Mouse (Mus musculus): ENCODE measurements around the gene Bdkrb2. TPM values are rescaled to one million over a fixed set of nuclear protein-coding genes. Genes with fewer than 3 reads are reported as not detected.

Gene Bdkrb2
- polyA plus RNA-seq, 1 experiment = not detected

DNA sequence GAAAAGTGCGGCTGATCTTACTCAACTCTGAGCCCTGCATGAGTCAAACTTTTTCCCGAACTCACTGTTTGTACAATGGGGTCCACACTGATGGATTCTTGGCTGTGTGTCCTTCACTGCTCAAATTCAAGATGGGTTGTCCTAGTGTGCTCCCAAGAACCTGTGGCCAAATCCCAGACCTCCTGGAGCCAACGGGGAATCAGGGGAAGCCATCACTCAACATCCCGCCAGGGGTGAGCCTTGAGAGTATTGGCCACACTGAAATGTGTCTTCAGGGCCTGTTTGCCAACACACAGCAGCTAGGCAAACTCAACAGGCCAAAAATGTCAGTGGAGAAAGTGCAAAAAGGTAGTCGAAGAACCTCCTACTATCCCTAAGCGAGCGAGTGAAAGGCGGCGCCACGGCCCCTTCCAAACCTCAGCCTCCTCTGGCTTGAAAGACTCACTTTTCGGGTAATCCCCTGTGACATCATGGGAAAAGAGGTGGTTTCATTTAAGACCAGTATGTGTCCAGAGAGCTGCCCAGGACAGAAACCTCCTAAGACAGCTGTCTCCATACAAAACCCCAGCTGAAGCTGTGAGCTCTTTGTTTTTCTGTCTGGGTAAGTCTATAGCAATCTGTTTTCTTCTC lies 39.7 kb downstream of the Bdkrb2 start, which contains the start of gene Bdkrb1:
Gene Bdkrb1 (plus strand): TSS at position 505 of the 630 bp plus-strand sequence.
- Histone ChIP-seq H3K4me3 (replicated peaks) (no peak within 1 kb of the TSS), H3K9me3 (peaks cover 13% of the 10 kb centered on the region; the same call in 1 of the 2 replicates), H3K27me3 (replicated peaks) (peaks cover 14% of the 10 kb centered on the region), H3K4me1 (no peaks in the 10 kb centered on the region), H3K36me3 (replicated peaks; ENCODE audit: low read length) (no peaks in the 10 kb centered on the region)
- TF ChIP-seq FLI1 (IDR thresholded peaks at IDR 0.05; ENCODE audit: low read length) (no peak), GATA1 (IDR thresholded peaks at IDR 0.05; ENCODE audit: borderline replicate concordance, low read length) (no peak)

- H3K4me3 ChIP-seq (replicated peaks) = no peak overlapping the region
- peaks cover 12% of the 10 kb centered on the region for H3K36me3 ChIP-seq (replicated peaks; ENCODE audit: low read length)
- no peaks in the 10 kb centered on the region for H3K4me1 ChIP-seq
- TF ChIP-seq FLI1 (IDR thresholded peaks at IDR 0.05; ENCODE audit: low read length) = no peak
- no peak for TF ChIP-seq GATA1 (IDR thresholded peaks at IDR 0.05; ENCODE audit: borderline replicate concordance, low read length)
- peaks cover 10% of the 10 kb centered on the region for H3K27me3 ChIP-seq (replicated peaks)
- peaks cover 13% of the 10 kb centered on the region; the same call in 1 of the 2 replicates for H3K9me3 ChIP-seq
Observed at GRCm38 (mm10) chr12:105603904-105604303, 40.9 kb downstream of the Bdkrb2 start.

DNA sequence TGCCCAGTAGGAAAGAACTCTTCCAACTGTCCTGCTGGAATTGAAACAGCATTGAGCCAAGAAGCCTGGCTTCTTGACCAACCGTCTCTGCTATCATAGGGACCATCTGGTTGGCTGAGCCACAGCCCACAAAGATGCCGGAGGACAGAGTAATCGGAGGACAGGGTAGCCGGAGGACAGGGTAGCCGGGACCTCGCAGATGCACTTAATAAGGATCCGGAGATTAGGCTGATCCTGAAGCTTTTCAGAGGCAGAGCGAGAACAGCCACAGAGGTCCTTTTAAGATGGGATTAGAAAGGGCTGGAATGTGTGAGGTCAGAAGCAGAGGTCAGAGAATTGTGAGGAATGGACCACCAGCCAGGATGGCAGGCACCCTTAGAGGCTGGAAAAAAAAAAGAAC lies 42.2 kb downstream of the Bdkrb2 start:
- TF ChIP-seq GATA1 (IDR thresholded peaks at IDR 0.05; ENCODE audit: borderline replicate concordance, low read length) (no peak), FLI1 (IDR thresholded peaks at IDR 0.05; ENCODE audit: low read length) (no peak)
- H3K4me3 ChIP-seq (replicated peaks) = no peak overlapping the region

DNA sequence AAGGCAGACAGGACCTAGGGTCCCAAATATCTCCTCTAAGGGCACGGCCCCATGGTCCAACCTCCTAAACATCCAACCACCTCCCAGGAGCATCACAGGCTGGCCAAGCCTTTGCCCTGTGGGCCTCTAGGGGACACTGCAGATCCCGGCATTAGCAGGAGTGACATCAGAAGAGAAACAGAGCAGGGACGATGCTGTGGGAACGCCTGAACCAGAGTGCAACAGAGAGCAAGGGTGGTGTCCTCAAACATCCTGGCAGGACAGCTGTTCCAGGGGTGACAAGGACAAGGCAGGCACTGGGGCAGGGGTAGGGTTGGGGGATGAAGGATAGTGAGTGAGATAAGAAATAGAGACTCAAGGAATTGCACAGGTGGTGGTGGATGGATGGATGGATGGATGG lies 43.9 kb downstream of the Bdkrb2 start:
- Histone ChIP-seq H3K27me3 (replicated peaks) (peaks cover 2% of the 10 kb centered on the region), H3K4me1 (peaks cover 3% of the 10 kb centered on the region; the same call in 1 of the 2 replicates), H3K36me3 (replicated peaks; ENCODE audit: low read length) (peaks cover 38% of the 10 kb centered on the region), H3K9me3 (peaks cover 9% of the 10 kb centered on the region; the same call in 1 of the 2 replicates), H3K4me3 (replicated peaks) (no peak overlapping the region)
- TF ChIP-seq GATA1 (IDR thresholded peaks at IDR 0.05; ENCODE audit: borderline replicate concordance, low read length) (no peak), FLI1 (IDR thresholded peaks at IDR 0.05; ENCODE audit: low read length) (no peak)

More for the DNA sequence above, 42.2 kb downstream of the Bdkrb2 start:
- H3K9me3 ChIP-seq = peaks cover 13% of the 10 kb centered on the region; the same call in 1 of the 2 replicates
- peaks cover 25% of the 10 kb centered on the region for H3K36me3 ChIP-seq (replicated peaks; ENCODE audit: low read length)
- H3K4me1 ChIP-seq = no peaks in the 10 kb centered on the region
- H3K27me3 ChIP-seq (replicated peaks) = peaks cover 5% of the 10 kb centered on the region

DNA sequence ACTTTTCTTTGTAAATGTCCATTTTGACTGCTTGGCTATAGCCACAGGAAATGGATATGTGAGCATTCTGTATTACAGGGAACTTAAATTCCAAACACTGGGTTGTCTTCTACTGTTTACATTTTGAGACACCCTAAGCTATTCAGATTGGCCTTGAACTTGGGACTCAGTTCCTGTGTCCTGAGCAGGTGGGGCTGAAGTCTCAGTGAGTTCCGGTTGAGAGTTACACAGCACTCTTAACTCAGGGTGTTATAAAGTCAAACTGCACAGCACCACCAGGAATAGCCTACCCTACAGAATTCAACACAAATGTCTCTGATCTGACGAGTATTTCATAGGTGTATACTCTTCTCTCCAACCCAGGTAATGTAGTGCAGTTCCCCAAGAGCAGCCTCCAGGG lies 48.0 kb downstream of the Bdkrb2 start:
- Histone ChIP-seq H3K4me1 (peaks cover 3% of the 10 kb centered on the region; the same call in 1 of the 2 replicates), H3K4me3 (replicated peaks) (no peak overlapping the region), H3K36me3 (replicated peaks; ENCODE audit: low read length) (peaks cover 79% of the 10 kb centered on the region), H3K27me3 (replicated peaks) (no peaks in the 10 kb centered on the region), H3K9me3 (no peaks in the 10 kb centered on the region)
- TF ChIP-seq GATA1 (IDR thresholded peaks at IDR 0.05; ENCODE audit: borderline replicate concordance, low read length) (no peak), FLI1 (IDR thresholded peaks at IDR 0.05; ENCODE audit: low read length) (no peak)

- H3K4me1 ChIP-seq = peaks cover 3% of the 10 kb centered on the region; the same call in 1 of the 2 replicates
- H3K36me3 ChIP-seq (replicated peaks; ENCODE audit: low read length) = peaks cover 86% of the 10 kb centered on the region
- no peaks in the 10 kb centered on the region for H3K27me3 ChIP-seq (replicated peaks)
- TF ChIP-seq GATA1 (IDR thresholded peaks at IDR 0.05; ENCODE audit: borderline replicate concordance, low read length) = no peak
- no peak for TF ChIP-seq FLI1 (IDR thresholded peaks at IDR 0.05; ENCODE audit: low read length)
- H3K4me3 ChIP-seq (replicated peaks) = no peak overlapping the region
- H3K9me3 ChIP-seq = no peaks in the 10 kb centered on the region
Observed at GRCm38 (mm10) chr12:105611748-105612147, 48.7 kb downstream of the Bdkrb2 start.

- Histone ChIP-seq H3K9me3 (no peaks in the 10 kb centered on the region), H3K4me1 (peaks cover 12% of the 10 kb centered on the region), H3K4me3 (replicated peaks) (no peak overlapping the region), H3K36me3 (replicated peaks; ENCODE audit: low read length) (peaks cover 96% of the 10 kb centered on the region), H3K27me3 (replicated peaks) (no peaks in the 10 kb centered on the region)
- no peak for TF ChIP-seq GATA1 (IDR thresholded peaks at IDR 0.05; ENCODE audit: borderline replicate concordance, low read length)
- TF ChIP-seq FLI1 (IDR thresholded peaks at IDR 0.05; ENCODE audit: low read length) = no peak
Observed at GRCm38 (mm10) chr12:105613559-105613958, 50.5 kb downstream of the Bdkrb2 start.

DNA sequence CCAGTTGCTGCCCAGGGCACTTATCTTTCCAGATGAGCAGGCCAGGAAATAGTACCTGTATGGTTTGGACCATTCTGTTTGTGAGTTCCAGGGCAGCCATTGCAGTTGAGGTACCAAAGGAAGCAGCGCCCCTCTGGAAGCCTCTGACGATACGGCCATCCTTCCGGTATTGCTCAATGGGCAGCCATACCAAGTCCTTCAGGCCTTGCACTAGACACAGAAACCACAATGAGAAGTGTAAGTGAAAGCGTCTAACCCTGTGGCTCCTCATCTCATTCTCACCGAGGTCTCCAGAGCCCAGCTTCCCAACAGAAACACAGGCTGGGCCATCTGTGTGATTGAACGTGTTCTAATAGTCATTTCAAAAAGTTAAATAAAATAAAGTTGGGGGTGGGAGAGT lies 59.0 kb downstream of the Bdkrb2 start:
- TF ChIP-seq FLI1 (IDR thresholded peaks at IDR 0.05; ENCODE audit: low read length) (no peak), GATA1 (IDR thresholded peaks at IDR 0.05; ENCODE audit: borderline replicate concordance, low read length) (no peak)
- Histone ChIP-seq H3K4me1 (peaks cover 12% of the 10 kb centered on the region), H3K27me3 (replicated peaks) (no peaks in the 10 kb centered on the region), H3K4me3 (replicated peaks) (no peak overlapping the region), H3K36me3 (replicated peaks; ENCODE audit: low read length) (peaks cover 88% of the 10 kb centered on the region), H3K9me3 (no peaks in the 10 kb centered on the region)

DNA sequence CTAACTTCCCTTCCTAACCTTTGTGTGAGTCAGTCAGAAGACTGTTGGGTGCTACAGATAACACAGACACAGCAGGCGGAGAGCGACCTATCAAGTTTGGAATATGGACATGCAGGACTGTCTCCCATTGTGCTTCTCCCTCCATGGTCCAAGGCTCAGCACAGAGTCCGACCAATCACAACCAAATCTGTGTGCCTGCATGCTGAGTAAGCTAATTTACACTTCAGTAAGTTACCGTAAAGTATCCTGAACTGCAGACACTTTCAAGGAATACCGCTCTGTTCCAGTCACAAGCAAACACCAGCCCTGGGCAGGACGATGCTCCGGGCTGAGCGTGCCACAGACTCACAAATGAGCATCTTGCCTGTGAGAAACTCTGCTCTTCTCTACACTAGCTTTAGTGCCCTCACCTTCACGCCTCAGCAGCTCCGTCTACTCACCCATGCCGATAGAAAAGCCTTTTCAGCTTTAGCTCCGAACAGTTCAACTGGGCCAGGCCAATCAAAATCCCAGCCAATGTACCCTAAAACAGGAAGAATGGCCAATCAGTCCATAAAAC lies 60.0 kb downstream of the Bdkrb2 start:
- Histone ChIP-seq H3K4me3 (replicated peaks) (no peak overlapping the region), H3K36me3 (replicated peaks; ENCODE audit: low read length) (peaks cover 87% of the 10 kb centered on the region), H3K4me1 (peaks cover 7% of the 10 kb centered on the region), H3K27me3 (replicated peaks) (no peaks in the 10 kb centered on the region), H3K9me3 (no peaks in the 10 kb centered on the region)
- no peak for TF ChIP-seq FLI1 (IDR thresholded peaks at IDR 0.05; ENCODE audit: low read length)
- TF ChIP-seq GATA1 (IDR thresholded peaks at IDR 0.05; ENCODE audit: borderline replicate concordance, low read length) = no peak

DNA sequence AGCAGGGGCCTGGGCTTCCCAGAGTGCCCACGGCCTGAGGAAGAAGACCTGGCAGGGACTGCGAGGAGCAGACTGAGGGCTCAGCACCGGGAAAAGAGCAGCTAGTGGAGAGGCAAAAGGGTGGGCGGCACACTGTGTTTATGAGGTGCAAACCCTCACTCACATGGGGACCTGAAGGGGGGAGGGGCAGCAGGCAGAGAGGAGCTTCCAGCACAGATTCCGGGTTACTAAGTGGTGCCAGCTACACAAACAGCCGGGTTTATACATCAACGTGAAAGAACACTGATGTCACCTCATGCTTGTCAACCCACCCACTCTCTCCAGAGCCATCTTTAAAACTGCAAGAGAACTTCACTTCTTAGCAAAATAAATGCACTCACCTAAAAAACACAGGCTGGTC lies 62.8 kb downstream of the Bdkrb2 start:
- Histone ChIP-seq H3K4me1 (no peaks in the 10 kb centered on the region), H3K4me3 (replicated peaks) (no peak overlapping the region), H3K9me3 (no peaks in the 10 kb centered on the region), H3K27me3 (replicated peaks) (no peaks in the 10 kb centered on the region), H3K36me3 (replicated peaks; ENCODE audit: low read length) (peaks cover 71% of the 10 kb centered on the region)
- no peak for TF ChIP-seq GATA1 (IDR thresholded peaks at IDR 0.05; ENCODE audit: borderline replicate concordance, low read length)
- no peak for TF ChIP-seq FLI1 (IDR thresholded peaks at IDR 0.05; ENCODE audit: low read length)

Measured in megakaryocyte, embryonic 14.5 days (primary cell).